Mouse (Mus musculus) thymus, postnatal 25 days (tissue): ENCODE results near the gene Dpp4.

Experiments used
- DNase-seq: peaks from one replicate; pipeline ENCODE4 v3.0.0; 2022

The Dpp4 gene

DNA sequence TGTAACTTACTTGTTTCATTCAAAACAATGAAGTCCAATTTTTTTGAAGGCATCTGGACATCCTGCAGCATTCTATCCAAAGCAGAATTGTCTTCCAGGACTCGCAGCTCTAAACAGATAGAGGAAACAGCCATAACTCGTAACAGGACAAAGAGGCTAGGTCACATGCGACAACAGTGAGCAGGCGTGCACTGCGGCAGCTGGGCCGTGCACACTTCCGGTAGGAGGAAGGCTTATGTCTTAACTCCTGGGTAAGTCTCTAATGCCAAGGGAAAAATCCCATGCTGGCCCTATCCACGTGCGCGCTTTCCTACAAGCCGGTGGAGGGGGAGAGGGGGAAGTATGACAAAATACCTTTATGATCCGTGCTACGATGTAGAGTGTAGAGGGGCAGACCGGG, 55.4 kb downstream of the Dpp4 start:
- no peak for DNase-seq

DNA sequence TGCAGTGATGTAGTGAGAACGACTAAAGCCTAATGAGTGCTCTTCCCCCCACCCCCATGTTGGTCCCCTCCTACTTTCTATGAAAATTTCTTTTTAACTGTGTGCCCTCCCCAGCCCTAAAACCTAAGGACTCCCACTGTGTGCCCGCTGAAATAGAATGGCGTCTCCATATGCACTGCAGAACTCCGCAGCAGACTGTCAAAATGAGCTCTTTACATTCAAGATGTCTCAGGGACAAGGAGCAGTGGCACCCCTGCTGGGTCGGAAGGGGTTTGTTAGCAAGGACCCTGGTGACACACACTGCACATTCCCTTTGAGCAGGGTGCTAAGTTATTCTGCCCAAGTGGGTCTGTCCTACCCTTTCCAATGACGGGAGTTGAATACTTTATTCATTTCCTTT, 56.3 kb downstream of the Dpp4 start:
- DNase-seq: no peak

DNA sequence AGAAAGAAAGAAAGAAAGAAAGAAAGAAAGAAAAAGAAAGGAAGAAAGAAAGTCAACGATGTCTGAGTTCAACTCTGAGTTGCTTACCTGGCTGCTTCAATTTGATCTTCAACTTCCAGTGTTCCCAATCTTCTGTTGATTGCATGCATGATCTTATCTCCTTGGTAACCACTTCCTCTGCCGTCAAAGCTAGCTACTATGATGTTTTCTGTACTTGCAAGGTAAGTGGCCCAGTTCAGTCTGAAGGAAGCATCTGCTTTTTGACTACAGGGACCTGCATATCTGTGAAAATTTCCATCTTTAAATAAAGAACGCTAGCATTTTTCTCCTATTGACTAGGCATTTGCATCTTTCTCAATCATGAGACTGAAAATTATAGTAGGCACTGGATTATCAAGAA, 60.0 kb downstream of the Dpp4 start:
- peak; percentile 44 for DNase-seq

- DNase-seq: no peak
Measured at GRCm38 (mm10) chr2:62347762-62348161, 64.3 kb downstream of the Dpp4 start.

- no peak for DNase-seq
Measured at GRCm38 (mm10) chr2:62346771-62347170, 65.3 kb downstream of the Dpp4 start.

DNA sequence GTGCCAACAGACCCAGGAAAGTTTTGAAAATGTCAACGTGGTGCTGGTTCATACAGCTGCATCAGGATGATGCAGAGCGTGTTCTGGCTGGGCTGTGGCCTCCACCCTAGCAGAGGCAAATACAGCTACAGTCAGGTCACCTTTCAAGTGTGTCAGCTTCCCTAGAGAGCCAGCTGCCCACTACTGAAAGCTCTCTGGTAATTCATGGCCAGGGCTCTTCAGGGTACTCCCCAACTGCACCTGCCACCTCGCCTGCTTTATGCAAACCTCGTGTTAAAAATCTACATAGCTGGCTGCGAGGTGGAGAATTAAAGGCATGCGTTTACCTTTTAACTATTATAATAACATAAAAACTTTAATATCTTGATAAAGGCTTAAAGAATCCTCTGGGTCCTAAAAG, 67.7 kb downstream of the Dpp4 start:
- DNase-seq: no peak

GRCm38 (mm10) chr2:62341734-62342128, 70.3 kb downstream of the Dpp4 start:
- DNase-seq: no peak

DNA sequence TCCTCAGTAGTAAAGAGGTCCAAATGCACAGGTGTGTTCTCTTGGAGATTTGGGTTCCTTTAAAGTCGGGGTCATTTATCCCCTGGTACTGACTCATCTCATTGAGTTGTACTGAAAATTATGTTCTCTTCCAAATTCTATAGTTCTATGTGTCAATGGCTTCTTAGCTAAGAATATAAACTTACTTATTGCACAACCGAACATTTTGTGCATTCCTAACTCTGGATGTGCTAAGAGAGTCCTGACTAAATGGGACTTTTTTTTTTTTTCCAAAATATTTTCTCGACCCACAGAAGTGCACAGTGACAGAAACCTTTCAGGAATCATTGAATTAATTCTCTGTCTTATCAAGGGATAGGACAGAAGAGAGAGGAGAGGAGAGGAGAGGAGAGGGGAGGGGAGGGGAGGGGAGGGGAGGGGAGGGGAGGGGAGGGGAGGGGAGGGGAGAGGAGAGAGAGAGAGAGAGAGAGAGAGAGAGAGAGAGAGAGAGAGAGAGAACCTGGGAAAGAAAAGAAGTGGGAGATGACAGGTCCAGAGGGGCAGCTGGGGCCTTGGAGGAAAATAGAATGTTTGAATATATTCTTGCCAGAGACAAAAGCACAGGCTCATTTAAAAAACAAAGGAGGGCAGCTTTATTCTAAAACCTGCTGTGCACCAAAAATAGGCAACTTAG, 70.8 kb downstream of the Dpp4 start:
- no peak for DNase-seq

- DNase-seq: no peak
Measured at GRCm38 (mm10) chr2:62339222-62339944, 72.6 kb downstream of the Dpp4 start.

- DNase-seq: no peak
Measured at GRCm38 (mm10) chr2:62337086-62337485, 74.9 kb downstream of the Dpp4 start.

GRCm38 (mm10) chr2:62334397-62335243, 77.4 kb downstream of the Dpp4 start:
- DNase-seq: no peak

DNA sequence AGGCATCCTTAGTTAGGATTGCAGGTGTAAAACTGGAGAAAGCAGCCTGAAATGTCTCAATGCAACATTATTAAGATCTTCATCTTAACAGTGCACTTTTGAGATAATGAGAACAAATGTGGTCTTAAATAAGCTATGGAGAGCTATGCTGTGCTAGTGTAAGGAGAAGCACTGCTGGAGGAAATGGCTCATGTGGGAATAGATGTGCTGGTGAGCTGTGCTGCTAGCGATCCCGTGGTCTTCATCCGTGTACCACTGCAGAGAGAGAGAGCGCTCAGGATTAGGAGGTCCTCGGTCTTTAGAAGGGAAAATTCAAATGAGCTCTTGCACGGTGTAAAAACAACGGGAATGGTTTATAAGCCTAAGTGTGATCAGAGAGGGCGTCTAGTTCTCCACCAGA, 79.6 kb downstream of the Dpp4 start:
- DNase-seq: no peak

DNA sequence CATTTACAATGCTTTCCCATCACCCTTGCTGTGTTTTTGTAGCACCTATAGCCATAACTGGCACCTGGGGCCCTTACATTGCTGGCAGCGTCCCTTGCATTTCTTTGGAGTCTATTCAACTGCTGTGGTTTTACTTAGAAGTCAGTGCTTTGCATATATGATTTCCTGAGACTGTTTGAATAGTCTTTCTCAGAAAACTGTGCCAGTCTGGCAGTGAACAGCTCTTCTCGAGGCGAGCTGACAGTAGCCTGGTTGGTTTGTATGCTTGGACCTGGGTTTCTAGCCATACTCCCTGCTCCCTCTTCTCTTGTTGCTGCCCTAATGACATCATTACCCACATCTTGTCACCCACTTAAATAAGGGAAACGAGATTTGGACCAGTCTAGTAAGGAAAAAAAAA, 80.1 kb downstream of the Dpp4 start:
- peak; percentile 31 for DNase-seq

DNA sequence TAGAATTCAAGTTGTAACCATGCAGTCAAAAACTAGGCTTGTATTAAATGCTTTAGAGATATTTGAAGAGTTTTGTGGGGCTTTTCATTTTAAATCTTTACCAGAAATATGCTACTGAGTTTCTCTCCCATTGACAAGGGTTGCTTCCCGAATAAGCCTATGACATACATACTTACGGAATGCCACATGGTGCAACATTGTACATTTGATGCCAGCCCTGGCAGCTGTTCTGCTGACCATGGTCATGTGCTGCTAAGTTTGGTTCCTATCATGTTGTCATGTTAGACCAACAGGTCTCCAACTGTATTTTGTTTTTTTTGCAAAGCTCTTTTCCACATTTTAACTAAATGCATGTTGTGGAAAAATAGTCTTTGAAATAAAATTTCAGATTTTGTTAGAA, 86.6 kb downstream of the Dpp4 start:
- DNase-seq: no peak

DNA sequence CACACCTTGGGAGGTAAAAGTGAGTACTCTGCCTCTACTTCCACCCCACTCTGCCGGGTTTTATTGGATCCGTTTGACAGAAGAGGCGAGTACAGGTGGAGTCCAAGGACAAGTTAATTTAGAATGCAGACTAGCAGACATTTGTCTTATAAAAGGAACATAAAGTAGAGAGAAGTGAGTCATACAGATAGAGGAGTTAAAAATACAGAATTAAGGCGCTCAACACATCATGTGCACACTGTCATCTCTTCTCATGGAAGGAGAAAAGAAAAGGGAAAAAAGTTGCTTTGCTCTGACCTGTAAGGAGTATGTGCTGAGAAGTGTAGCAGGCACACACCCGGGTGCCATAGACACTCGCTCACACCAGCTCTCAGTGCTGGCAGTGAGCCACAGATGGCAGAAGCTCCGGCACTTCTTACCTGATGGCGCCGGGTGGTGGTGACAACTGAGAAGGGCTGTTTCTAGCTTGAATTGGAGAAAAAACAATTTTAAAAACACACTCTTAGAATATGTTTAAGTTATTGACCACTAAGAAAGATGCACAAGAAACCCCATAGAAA, 88.9 kb downstream of the Dpp4 start:
- DNase-seq: no peak

DNA sequence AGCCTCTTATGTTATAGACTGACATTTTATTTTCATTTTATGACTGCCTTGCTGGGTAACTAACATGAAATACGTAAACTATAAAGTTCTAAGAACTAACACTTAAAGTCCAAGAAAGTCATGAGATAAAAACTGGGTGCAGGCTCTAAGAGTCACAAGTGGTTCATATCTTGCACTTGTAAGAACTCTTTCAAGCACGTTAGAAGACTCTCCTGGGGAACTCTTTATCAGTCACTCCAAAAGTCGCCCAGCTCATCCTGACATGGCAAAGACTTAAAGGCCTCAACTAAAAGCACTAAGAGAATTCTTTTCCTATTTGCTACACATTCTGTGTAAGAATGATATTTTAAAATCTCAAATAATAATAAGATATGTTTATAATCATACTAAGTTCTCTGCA, 92.5 kb downstream of the Dpp4 start:
- DNase-seq: no peak

DNA sequence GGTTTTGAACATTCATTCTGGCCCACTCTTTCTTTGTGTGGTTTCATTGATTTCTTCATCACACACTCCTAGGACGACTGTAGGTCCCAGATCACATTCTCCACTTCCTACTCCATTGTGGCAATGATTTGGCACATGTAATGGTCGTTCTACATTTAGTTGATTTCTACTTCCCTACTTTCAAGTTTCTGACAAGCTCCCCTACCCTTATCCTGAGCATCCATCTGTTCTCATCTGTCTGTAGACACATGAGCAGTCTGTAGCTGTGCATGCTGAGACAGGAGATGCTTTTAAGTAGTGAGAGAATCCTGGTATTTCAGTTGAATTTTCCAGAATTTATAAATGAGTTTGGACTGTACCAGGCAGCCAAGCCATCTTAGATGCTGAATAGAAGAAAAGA, 95.1 kb downstream of the Dpp4 start:
- DNase-seq: no peak

- DNase-seq: no peak
Measured at GRCm38 (mm10) chr2:62307477-62307876, 104.6 kb downstream of the Dpp4 start.

GRCm38 (mm10) chr2:62306978-62307377, 105.1 kb downstream of the Dpp4 start:
- no peak for DNase-seq

- no peak for DNase-seq
Measured at GRCm38 (mm10) chr2:62301716-62302115, 110.3 kb downstream of the Dpp4 start.

DNA sequence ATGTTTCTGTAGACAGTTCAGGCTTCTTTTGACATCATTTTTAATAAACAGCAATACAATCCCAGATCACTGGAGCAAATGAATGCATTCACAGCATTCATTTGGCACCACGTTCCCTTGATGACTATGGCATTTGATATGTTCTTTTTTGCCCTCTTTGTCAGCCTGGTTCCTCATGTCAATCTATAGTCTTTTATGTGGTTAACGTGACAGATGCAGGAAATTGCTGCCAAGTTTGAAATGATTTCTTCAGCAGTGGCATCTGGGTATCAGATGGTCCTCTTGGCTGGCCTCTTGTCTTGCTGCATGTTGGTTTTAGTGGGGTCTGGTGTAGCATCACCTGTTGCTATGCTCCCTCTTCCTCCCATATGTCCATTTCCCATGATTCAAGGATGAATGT, 118.2 kb downstream of the Dpp4 start:
- DNase-seq: peak; percentile 28

GRCm38 (mm10) chr2:62287532-62287931, 124.5 kb downstream of the Dpp4 start:
- DNase-seq: no peak

- DNase-seq: no peak
Measured at GRCm38 (mm10) chr2:62285847-62286246, 126.2 kb downstream of the Dpp4 start.

GRCm38 (mm10) chr2:62285026-62285425, 127.0 kb downstream of the Dpp4 start:
- no peak for DNase-seq
